Mouse (Mus musculus): ENCODE results near the gene Zkscan6. TPM values are rescaled to one million over a fixed set of nuclear protein-coding genes. Genes with fewer than 3 reads are reported as not detected.

Gene Zkscan6
- polyA plus RNA-seq, 1 experiment from 2014 or later: 9.5 TPM

Other genes with a start within 250 kb of the Zkscan6 start
- gene Map2k4, start 18.9 kb upstream of the Zkscan6 start, polyA plus RNA-seq (2015; fragmentation: Nextera tagmentation; extraction: Ambion mirVana): 55.7 and 58.2 TPM in 2 replicates